Mouse (Mus musculus): ENCODE measurements around the gene Prss58. TPM values are rescaled to one million over a fixed set of nuclear protein-coding genes. Genes with fewer than 3 reads are reported as not detected.

Gene Prss58
- not detected for polyA plus RNA-seq (2014; fragmentation: Illumina TruSeq; extraction: RNeasy Lipid Tissue Mini Kit (QIAGEN cat#74804); ENCODE audit: low read depth, low replicate concordance)

DNA sequence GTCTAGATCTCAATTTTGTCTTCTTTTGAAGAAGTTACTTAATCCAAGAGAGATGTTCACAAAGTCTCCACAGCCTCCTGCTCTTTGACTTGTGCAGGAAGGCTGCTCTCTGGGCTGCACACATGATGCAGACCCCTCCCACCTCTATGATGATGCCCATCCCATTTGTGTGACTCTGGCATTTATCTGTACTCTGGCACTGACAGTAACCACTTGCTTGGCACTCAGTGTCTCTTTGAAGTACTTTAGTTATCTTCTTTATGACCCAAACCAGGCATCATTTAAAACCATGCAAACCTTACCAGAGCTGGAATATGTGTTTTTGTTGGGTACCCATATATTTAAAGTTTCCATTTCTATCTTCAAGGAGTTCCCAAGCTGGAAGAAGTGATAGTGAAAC is at the start of gene Prss58:
TSS of gene Prss58 (minus strand) at position 101 of the 400 bp plus-strand sequence.

DNA sequence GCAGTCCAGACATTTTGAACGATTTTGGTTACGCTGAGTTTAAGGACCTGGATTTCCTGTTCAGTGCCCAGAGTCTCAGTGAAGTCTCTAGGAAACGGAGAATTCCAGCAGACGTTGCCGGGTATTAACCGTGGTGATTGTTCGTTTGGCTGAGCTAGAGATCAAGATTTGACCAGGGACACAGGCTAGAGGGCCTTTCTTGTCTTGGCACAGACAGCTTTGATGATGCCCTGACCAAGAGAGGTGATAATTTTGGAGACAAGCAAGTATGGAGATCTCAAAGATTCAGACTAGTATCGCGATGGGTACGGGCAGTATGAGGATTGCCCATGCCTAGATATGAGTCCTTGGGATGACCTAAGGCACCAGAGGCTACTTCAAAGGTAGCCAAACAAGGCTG is 40.3 kb upstream of the Prss58 start, which contains the start of gene 1700074P13Rik:
TSS of gene 1700074P13Rik (minus strand) at position 101 of the 400 bp plus-strand sequence.

DNA sequence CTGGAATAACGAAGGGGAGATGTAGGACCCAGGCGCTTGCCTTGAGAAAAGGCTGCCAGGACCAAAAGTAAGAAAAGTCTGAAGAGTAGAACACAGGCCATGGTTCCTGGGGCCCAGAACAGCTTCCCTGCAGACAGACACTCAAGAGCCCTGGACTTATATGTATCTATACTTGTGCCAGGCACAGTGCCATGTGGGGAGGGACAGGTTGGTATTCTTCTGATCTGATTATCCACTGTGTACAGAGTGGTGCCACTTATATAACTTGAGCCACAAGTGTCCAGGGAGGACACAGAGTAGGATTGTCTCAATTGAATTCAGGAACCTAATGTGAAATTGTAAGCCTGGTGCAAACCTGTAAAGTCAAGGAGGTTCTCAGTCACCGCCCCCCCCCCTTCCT is 12.8 kb downstream of the Prss58 start, which contains the start of gene Moxd2:
TSS of gene Moxd2 (minus strand) at position 101 of the 400 bp plus-strand sequence.

Other genes with a start within 250 kb of the Prss58 start
- not detected for gene Moxd2, start 12.9 kb downstream of the Prss58 start, polyA plus RNA-seq (2014; fragmentation: Illumina TruSeq; extraction: RNeasy Lipid Tissue Mini Kit (QIAGEN cat#74804); ENCODE audit: low read depth, low replicate concordance)
- 0.87 TPM for gene 1700074P13Rik, start 40.2 kb upstream of the Prss58 start, polyA plus RNA-seq (2014; fragmentation: Illumina TruSeq; extraction: RNeasy Lipid Tissue Mini Kit (QIAGEN cat#74804); ENCODE audit: low read depth, low replicate concordance)
- not detected for gene Gm4744, start 51.5 kb upstream of the Prss58 start, polyA plus RNA-seq (2014; fragmentation: Illumina TruSeq; extraction: RNeasy Lipid Tissue Mini Kit (QIAGEN cat#74804); ENCODE audit: low read depth, low replicate concordance)
- not detected for gene 1810009J06Rik, start 64.4 kb upstream of the Prss58 start, polyA plus RNA-seq (2014; fragmentation: Illumina TruSeq; extraction: RNeasy Lipid Tissue Mini Kit (QIAGEN cat#74804); ENCODE audit: low read depth, low replicate concordance)
- gene Gm2663, start 99.1 kb upstream of the Prss58 start, polyA plus RNA-seq (2014; fragmentation: Illumina TruSeq; extraction: RNeasy Lipid Tissue Mini Kit (QIAGEN cat#74804); ENCODE audit: low read depth, low replicate concordance): not detected
- not detected for gene 2210010C04Rik, start 135.1 kb upstream of the Prss58 start, polyA plus RNA-seq (2014; fragmentation: Illumina TruSeq; extraction: RNeasy Lipid Tissue Mini Kit (QIAGEN cat#74804); ENCODE audit: low read depth, low replicate concordance)

Measured in liver, adult 10 weeks (tissue).